9 mouse cellular contexts compared by ENCODE assay signal in the genomic region with DNA sequence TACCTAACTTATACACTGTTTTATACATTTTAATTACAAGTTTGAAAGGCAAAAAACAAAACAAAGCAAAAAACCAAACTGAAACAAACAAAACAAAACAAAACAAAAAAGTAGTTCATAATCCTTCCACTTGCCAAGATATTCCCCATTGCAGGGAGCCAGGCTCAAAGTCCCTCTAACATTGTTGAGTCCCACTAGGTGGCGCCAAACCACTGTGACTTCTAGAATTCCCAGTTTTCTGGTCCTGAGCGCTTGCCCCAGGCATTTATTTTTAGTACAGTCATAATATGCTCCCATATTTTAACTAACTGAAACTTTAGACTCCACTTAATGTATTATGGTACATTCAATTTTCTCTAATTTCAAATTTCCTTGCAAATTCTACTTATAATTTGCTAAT. TPM values are rescaled to one million over a fixed set of nuclear protein-coding genes. Genes with fewer than 3 reads are reported as not detected.
DNase-seq lines count a peak whose midpoint lies in the region; ATAC-seq and TF ChIP-seq lines count a peak whose summit lies in the region.
"Had no signal": no experiment of that assay in that cellular context is flagged by ENCODE, and none has a peak within 500 bp of the region (broad histone marks: within the 10 kb centered on the region; RNA-seq: fewer than 3 reads in every experiment).

No protein-coding gene starts in this region.

- TF ChIP-seq CTCF in MEL (IDR thresholded peaks at IDR 0.05 in 2 of 3, conservative IDR thresholded peaks at IDR 0.05 in 1 of 3; ENCODE audit: control insufficient read depth in 1 of 3, insufficient read depth in 1 of 3, low read depth in 2 of 3, low read length in 3 of 3, poor library complexity in 1 of 3, severe bottlenecking in 1 of 3), result peak; percentile 60 to 72 (median 68)
- TF ChIP-seq CTCF in lung, adult 2 months (IDR thresholded peaks at IDR 0.05; ENCODE audit: insufficient read depth, low read length), result peak; percentile 48

- H3K27ac ChIP-seq in MEL (ENCODE audit: control insufficient read depth, low read depth, low read length), result no peak overlapping the region

- no peak for ATAC-seq in megakaryocyte-erythroid progenitor cell, adult 5-6 weeks (replicated peaks; ENCODE audit: low FRiP score, low TSS enrichment, poor library complexity, severe bottlenecking)

- H3K9ac ChIP-seq in MEL (ENCODE audit: control insufficient read depth, low read depth, low read length, poor library complexity, severe bottlenecking), result no peak overlapping the region

- DNase-seq in 416B (ENCODE audit: low read depth), result peak; percentile 70
- peak; percentile 40 for DNase-seq in MEL (ENCODE audit: low read depth, low spot score)
- DNase-seq in cerebellum, adult 9-11 months, result peak; percentile 13
- peak; percentile 44 to 55 for DNase-seq in frontal cortex, postnatal 25 days (ENCODE audit: low spot score in 2 of 2)
- peak; percentile 70 to 85 for DNase-seq in kidney, postnatal 25 days
- peak; percentile 27 for DNase-seq in lung, adult 2 months
- peak; percentile 47 for DNase-seq in retina, postnatal 7 days (ENCODE audit: low read depth, low spot score)

- H3K36me3 ChIP-seq in MEL (ENCODE audit: control insufficient read depth in 1 of 2, insufficient read depth in 2 of 2, low read length in 2 of 2), result no peaks in the 10 kb centered on the region

- H3K9me3 ChIP-seq in MEL (replicated peaks; ENCODE audit: insufficient read depth, low read length), result no peaks in the 10 kb centered on the region

- H3K27me3 ChIP-seq in MEL (ENCODE audit: control insufficient read depth in 1 of 2, insufficient read depth in 2 of 2, low read length in 2 of 2), result no peaks in the 10 kb centered on the region

- H3K4me1 ChIP-seq in MEL (ENCODE audit: control insufficient read depth in 1 of 2, insufficient read depth in 2 of 2, low read length in 2 of 2), result no peaks in the 10 kb centered on the region
- no peaks in the 10 kb centered on the region for H3K4me1 ChIP-seq in lung, adult 2 months (ENCODE audit: control insufficient read depth, insufficient read depth, low read length)

- no peak for TF ChIP-seq EP300 in MEL (IDR thresholded peaks at IDR 0.05; ENCODE audit: low read depth in 1 of 2, low read length in 2 of 2)

- H3K4me3 ChIP-seq in MEL (ENCODE audit: control insufficient read depth in 1 of 2, insufficient read depth in 1 of 2, low read depth in 2 of 2, low read length in 2 of 2), result no peak overlapping the region
- no peak overlapping the region for H3K4me3 ChIP-seq in lung, adult 2 months (replicated peaks; ENCODE audit: extremely low read depth, low read depth, low read length)

- TF ChIP-seq RAD21 in MEL (IDR thresholded peaks at IDR 0.05; ENCODE audit: low read depth, low read length), result peak; percentile 62

- WGBS in lung, adult 2 months, result 5% methylated on average over 2 of the region's 2 CpGs

- no peak for TF ChIP-seq POLR2A in MEL (IDR thresholded peaks at IDR 0.05; ENCODE audit: control insufficient read depth in 1 of 2, insufficient read depth in 1 of 2, low read depth in 1 of 2, low read length in 2 of 2, poor library complexity in 1 of 2)
- no peak for TF ChIP-seq POLR2A in lung, adult 2 months (IDR thresholded peaks at IDR 0.05; ENCODE audit: borderline replicate concordance, extremely low read depth, low read depth, low read length)

- H3K79me2 ChIP-seq in MEL (ENCODE audit: control insufficient read depth, insufficient read depth, low read length, poor library complexity), result no peaks in the 10 kb centered on the region

TF ChIP-seq in MEL, 35 proteins besides CTCF, POLR2A, EP300 and RAD21:
- peak; percentile 56 for TF ChIP-seq SMC3 (IDR thresholded peaks at IDR 0.05; ENCODE audit: low read depth, low read length)
- no peak for TF ChIP-seq UBTF (IDR thresholded peaks at IDR 0.05; ENCODE audit: borderline replicate concordance, insufficient read depth, low read depth, low read length)

RNA-seq across cellular contexts. Expression of gene Tas2r138, which starts 4.9 kb away (rescaled TPM):
- total RNA-seq in MEL (2012; rRNA removed), result not detected in 2 replicates
- polyA plus RNA-seq in MEL (2012; ENCODE audit: insufficient read depth in 1 of 2, insufficient read length in 2 of 2, low read depth in 1 of 2, low replicate concordance in 2 of 2, missing spikeins in 1 of 2), result not detected
- not detected in 2 replicates for polyA plus RNA-seq in lung, adult 2 months (2012; rRNA removed)
- not detected in 2 replicates for total RNA-seq in megakaryocyte-erythroid progenitor cell, adult 5-6 weeks (2014; fragmentation: Nextera tagmentation)
- total RNA-seq in megakaryocyte-erythroid progenitor cell, adult 5-6 weeks (2017), result not detected in 2 replicates
- total RNA-seq: gastrocnemius, postnatal 36 days had no signal

RNA-seq across cellular contexts. Expression of gene Mgam, which starts 10.7 kb away (rescaled TPM):
- total RNA-seq in MEL (2012; rRNA removed), result not detected in 2 replicates
- polyA plus RNA-seq in MEL (2012; ENCODE audit: insufficient read depth in 1 of 2, insufficient read length in 2 of 2, low read depth in 1 of 2, low replicate concordance in 2 of 2, missing spikeins in 1 of 2), result not detected
- polyA plus RNA-seq in lung, adult 2 months (2012; rRNA removed), result 0.23 and 0.36 TPM in 2 replicates
- total RNA-seq in megakaryocyte-erythroid progenitor cell, adult 5-6 weeks (2014; fragmentation: Nextera tagmentation), result 1.4 TPM in 1 of 2 replicates, not detected in the other
- total RNA-seq in megakaryocyte-erythroid progenitor cell, adult 5-6 weeks (2017), result 0.05 TPM in 1 of 2 replicates, not detected in the other

RNA-seq across cellular contexts. Expression of gene Clec5a, which starts 32.3 kb away (rescaled TPM):
- total RNA-seq in MEL (2012; rRNA removed), result not detected in 2 replicates
- not detected for polyA plus RNA-seq in MEL (2012; ENCODE audit: insufficient read depth in 1 of 2, insufficient read length in 2 of 2, low read depth in 1 of 2, low replicate concordance in 2 of 2, missing spikeins in 1 of 2)
- polyA plus RNA-seq in lung, adult 2 months (2012; rRNA removed), result 0.50 and 1.5 TPM in 2 replicates
- total RNA-seq in megakaryocyte-erythroid progenitor cell, adult 5-6 weeks (2014; fragmentation: Nextera tagmentation), result 12.6 TPM in 1 of 2 replicates, not detected in the other
- 1.8 and 3.2 TPM in 2 replicates for total RNA-seq in megakaryocyte-erythroid progenitor cell, adult 5-6 weeks (2017)

RNA-seq across cellular contexts. Expression of gene Olfr460, which starts 48.7 kb away (rescaled TPM):
- not detected in 2 replicates for total RNA-seq in MEL (2012; rRNA removed)
- polyA plus RNA-seq in MEL (2012; ENCODE audit: insufficient read depth in 1 of 2, insufficient read length in 2 of 2, low read depth in 1 of 2, low replicate concordance in 2 of 2, missing spikeins in 1 of 2), result not detected
- not detected in 2 replicates for polyA plus RNA-seq in lung, adult 2 months (2012; rRNA removed)
- total RNA-seq in megakaryocyte-erythroid progenitor cell, adult 5-6 weeks (2014; fragmentation: Nextera tagmentation), result not detected in 2 replicates
- total RNA-seq in megakaryocyte-erythroid progenitor cell, adult 5-6 weeks (2017), result not detected in 2 replicates
- total RNA-seq: gastrocnemius, postnatal 36 days had no signal

Comparison
In these comparisons a context has a peak if more than half of its experiments do, and no peak if none do; other contexts are left out.
1. DNase-seq: peak in every context shown above with its lines; median percentile 78 in kidney, postnatal 25 days; 70 in 416B; 50 in frontal cortex, postnatal 25 days; 47 in retina, postnatal 7 days; 40 in MEL; 27 in lung, adult 2 months; 13 in cerebellum, adult 9-11 months.